Mouse (Mus musculus) lung, postnatal 0 days (tissue): ENCODE data around the gene Rras2.

Source experiments
- CTCF ChIP-seq: IDR thresholded peaks from 2 replicates; pipeline ENCODE4 v1.5.1; 2016; ENCODE audit warnings: antibody characterized with exemption, mild to moderate bottlenecking
- EP300 ChIP-seq: IDR thresholded peaks from 2 replicates; pipeline ENCODE4 v1.6.1; 2016; ENCODE audit warnings: antibody characterized with exemption, mild to moderate bottlenecking, control low read depth

- TF ChIP-seq CTCF, result no peak
- no peak for TF ChIP-seq EP300
These were observed 16.2 kb downstream of the Rras2 start for GRCm38 (mm10) chr7:114101412-114101811.
